Mouse (Mus musculus): ENCODE data around the gene Srm.

DNA sequence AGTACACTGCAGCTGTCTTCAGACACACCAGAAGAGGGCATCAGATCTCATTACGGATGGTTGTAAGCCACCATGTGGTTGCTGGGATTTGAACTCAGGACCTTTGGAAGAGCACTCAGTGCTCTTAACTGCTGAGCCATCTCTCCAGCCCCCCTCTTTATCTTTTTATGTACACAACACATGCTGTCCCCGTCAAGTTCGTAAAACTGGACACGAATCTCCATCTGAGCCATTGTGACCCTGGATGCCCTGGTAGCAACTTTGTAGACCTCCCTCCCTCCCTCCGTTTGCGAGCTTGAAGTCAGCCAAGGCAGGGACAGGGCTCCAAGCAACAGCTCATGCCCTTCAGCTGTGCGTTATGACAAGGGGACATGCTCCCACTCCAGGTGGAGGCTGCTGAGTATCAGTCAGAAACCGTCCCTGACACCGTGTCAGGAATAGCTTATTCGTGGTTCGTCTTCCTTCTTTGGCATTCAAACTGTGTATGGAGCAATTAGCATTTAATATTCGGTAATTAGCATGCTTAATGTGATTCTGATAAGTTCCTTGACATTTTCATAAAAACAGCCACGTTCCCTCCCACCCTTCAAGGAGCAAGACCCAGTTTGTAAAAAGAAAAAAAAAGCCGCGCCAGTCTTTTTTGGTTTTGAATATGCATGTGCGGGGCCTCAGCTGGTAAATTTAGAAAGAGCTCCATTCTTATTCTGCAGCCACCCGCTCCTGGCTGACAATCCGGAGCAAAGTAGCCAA lies 707 bp upstream of the Srm start:
- TF ChIP-seq MAX (IDR thresholded peaks at IDR 0.05; ENCODE audit: low read length) = no peak
- no peak for TF ChIP-seq POLR2A (IDR thresholded peaks at IDR 0.05; ENCODE audit: low read depth, low read length)
- no peak; the same call in 1 of the 2 replicates for TF ChIP-seq SIN3A (IDR thresholded peaks at IDR 0.05; ENCODE audit: low read length)
- no peak for TF ChIP-seq CTCF (conservative IDR thresholded peaks at IDR 0.05 in 1 of 2, IDR thresholded peaks at IDR 0.05 in 1 of 2; ENCODE audit: low read depth in 2 of 2, low read length in 2 of 2)
- TF ChIP-seq CHD2 (IDR thresholded peaks at IDR 0.05; ENCODE audit: low read length) = no peak
- TF ChIP-seq TBP (conservative IDR thresholded peaks at IDR 0.05; ENCODE audit: low read depth, low read length) = no peak
- TF ChIP-seq MEF2A (IDR thresholded peaks at IDR 0.05; ENCODE audit: borderline replicate concordance, low read depth, low read length) = no peak
- no peak for TF ChIP-seq ETS1 (conservative IDR thresholded peaks at IDR 0.05; ENCODE audit: low read depth, low read length)
- no peak for TF ChIP-seq GABPA (IDR thresholded peaks at IDR 0.05; ENCODE audit: insufficient replicate concordance, low read depth, low read length)

All from CH12.LX (cell line).